In the genomic region with DNA sequence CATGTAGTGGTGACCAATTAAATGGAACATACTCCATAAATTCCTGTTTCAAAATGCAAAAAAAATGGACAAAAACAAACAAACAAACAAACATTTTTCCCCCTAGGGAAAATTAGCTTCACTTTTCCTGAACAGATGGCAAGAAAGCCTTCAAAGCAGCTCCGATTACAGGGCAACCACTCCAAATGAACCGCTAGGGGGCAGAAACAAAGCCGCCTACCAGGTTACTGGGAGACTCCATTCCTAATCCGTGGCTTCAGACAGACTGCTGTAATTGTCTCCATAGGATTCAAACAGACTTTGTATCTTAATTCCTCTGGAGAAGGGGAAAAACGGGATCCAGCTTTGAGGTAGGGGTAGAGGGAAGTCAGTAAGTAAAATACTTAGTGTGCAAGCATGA, we compare ENCODE assay signal across 9 mouse cellular contexts.
A peak's percentile ranks its signal among the peaks of the same experiment; 100 is the strongest.
DNase-seq lines count a peak whose midpoint lies in the region; ATAC-seq and TF ChIP-seq lines count a peak whose summit lies in the region.
"Had no signal": no experiment of that assay in that cellular context is flagged by ENCODE, and none has a peak within 500 bp of the region (broad histone marks: within the 10 kb centered on the region; RNA-seq: fewer than 3 reads in every experiment).

No protein-coding gene starts in this region.

- H3K9ac ChIP-seq in midbrain, postnatal 0 days (replicated peaks; ENCODE audit: low read length, poor library complexity, severe bottlenecking) = no peak overlapping the region
- H3K9ac ChIP-seq in midbrain, embryonic 15.5 days = no peak overlapping the region
- H3K9ac ChIP-seq: stomach, embryonic 15.5 days had no signal

- ATAC-seq in midbrain, postnatal 0 days (ENCODE audit: low FRiP score) = no peak
- no peak for ATAC-seq in midbrain, embryonic 15.5 days (replicated peaks)
- no peak for ATAC-seq in megakaryocyte-erythroid progenitor cell, adult 5-6 weeks (replicated peaks; ENCODE audit: low FRiP score, low TSS enrichment, poor library complexity, severe bottlenecking)

- no peak overlapping the region for H3K4me3 ChIP-seq in midbrain, postnatal 0 days (ENCODE audit: low read depth, low read length)
- H3K4me3 ChIP-seq in midbrain, embryonic 15.5 days = no peak overlapping the region
- H3K4me3 ChIP-seq: stomach, embryonic 15.5 days had no signal

- H3K9me3 ChIP-seq in midbrain, postnatal 0 days (ENCODE audit: low read length) = no peaks in the 10 kb centered on the region
- no peaks in the 10 kb centered on the region for H3K9me3 ChIP-seq in midbrain, embryonic 15.5 days
- H3K9me3 ChIP-seq: stomach, embryonic 15.5 days had no signal

- WGBS in midbrain, postnatal 0 days = 19% methylated on average over 5 of the region's 5 CpGs
- WGBS in midbrain, embryonic 15.5 days = 19% methylated on average over 5 of the region's 5 CpGs

- peak; percentile 60 for TF ChIP-seq CTCF in midbrain, postnatal 0 days (IDR thresholded peaks at IDR 0.05)

- no peaks in the 10 kb centered on the region for H3K36me3 ChIP-seq in midbrain, postnatal 0 days (ENCODE audit: insufficient read depth, low read length)
- H3K36me3 ChIP-seq in midbrain, embryonic 15.5 days (replicated peaks) = no peaks in the 10 kb centered on the region
- H3K36me3 ChIP-seq: stomach, embryonic 15.5 days had no signal

- intact Hi-C loops in gastrocnemius, postnatal 36 days (cut with DNase I) = no loop called here

- DNase-seq in gastrocnemius, postnatal 10 days = peak; percentile 3
- DNase-seq in gastrocnemius, postnatal 36 days = no peak
- DNase-seq in midbrain, postnatal 0 days (ENCODE audit: low spot score) = peak; percentile 61
- DNase-seq in brain, adult 2 months (ENCODE audit: low read depth, low spot score) = peak; percentile 50
- DNase-seq in kidney, postnatal 36 days = peak; percentile 8 to 25
- DNase-seq in heart, adult 9 months (ENCODE audit: low spot score in 2 of 2) = no peak

- no peak overlapping the region for H3K4me2 ChIP-seq in midbrain, postnatal 0 days (ENCODE audit: low read depth, low read length, poor library complexity, severe bottlenecking)
- no peak overlapping the region for H3K4me2 ChIP-seq in midbrain, embryonic 15.5 days
- H3K4me2 ChIP-seq: stomach, embryonic 15.5 days had no signal

- H3K27me3 ChIP-seq in midbrain, postnatal 0 days (ENCODE audit: insufficient read depth, low read length) = no peaks in the 10 kb centered on the region
- no peaks in the 10 kb centered on the region for H3K27me3 ChIP-seq in midbrain, embryonic 15.5 days (replicated peaks)
- H3K27me3 ChIP-seq: stomach, embryonic 15.5 days had no signal

- no peak overlapping the region for H3K27ac ChIP-seq in midbrain, postnatal 0 days (ENCODE audit: low read depth, low read length)
- no peak overlapping the region for H3K27ac ChIP-seq in midbrain, embryonic 15.5 days
- H3K27ac ChIP-seq: stomach, embryonic 15.5 days had no signal

- no peaks in the 10 kb centered on the region for H3K4me1 ChIP-seq in midbrain, postnatal 0 days (ENCODE audit: insufficient read depth, low read length)
- no peaks in the 10 kb centered on the region for H3K4me1 ChIP-seq in midbrain, embryonic 15.5 days
- H3K4me1 ChIP-seq: stomach, embryonic 15.5 days had no signal

Comparison
In these comparisons a context has a peak if more than half of its experiments do, and no peak if none do; other contexts are left out.
1. DNase-seq: peak in gastrocnemius, postnatal 10 days (single experiment), midbrain, postnatal 0 days (single experiment), brain, adult 2 months (single experiment) and kidney, postnatal 36 days (2 of 2); none in gastrocnemius, postnatal 36 days (0 of 2) and heart, adult 9 months (0 of 2).